Mouse (Mus musculus): ENCODE measurements around the gene Tmtc2.

Tmtc2 gene

GRCm38 (mm10) chr10:105402481-105402779, 171.8 kb downstream of the Tmtc2 start:
- peak in 1 of 2 experiments; percentile 31 for DNase-seq

- peak; percentile 70 to 78 for DNase-seq
Observed at GRCm38 (mm10) chr10:105401754-105402480, 172.3 kb downstream of the Tmtc2 start.

GRCm38 (mm10) chr10:105399316-105399715, 174.9 kb downstream of the Tmtc2 start:
- DNase-seq: no peak

- DNase-seq: no peak
Observed at GRCm38 (mm10) chr10:105384065-105384464, 190.2 kb downstream of the Tmtc2 start.

- DNase-seq: no peak
Observed at GRCm38 (mm10) chr10:105381705-105382104, 192.5 kb downstream of the Tmtc2 start.

- DNase-seq: no peak
Observed at GRCm38 (mm10) chr10:105381202-105381601, 193.0 kb downstream of the Tmtc2 start.

GRCm38 (mm10) chr10:105380584-105380983, 193.7 kb downstream of the Tmtc2 start:
- DNase-seq: no peak

- no peak for DNase-seq
Observed at GRCm38 (mm10) chr10:105377711-105378110, 196.5 kb downstream of the Tmtc2 start.

GRCm38 (mm10) chr10:105373265-105373664, 201.0 kb downstream of the Tmtc2 start:
- no peak for DNase-seq

GRCm38 (mm10) chr10:105368242-105368641, 206.0 kb downstream of the Tmtc2 start:
- no peak for DNase-seq

- DNase-seq: no peak
Observed at GRCm38 (mm10) chr10:105364480-105364879, 209.8 kb downstream of the Tmtc2 start.

GRCm38 (mm10) chr10:105350301-105350700, 223.9 kb downstream of the Tmtc2 start:
- DNase-seq: no peak

GRCm38 (mm10) chr10:105345920-105346319, 228.3 kb downstream of the Tmtc2 start:
- no peak for DNase-seq

GRCm38 (mm10) chr10:105332856-105333255, 241.4 kb downstream of the Tmtc2 start:
- DNase-seq: no peak

- no peak for DNase-seq
Observed at GRCm38 (mm10) chr10:105330327-105330726, 243.9 kb downstream of the Tmtc2 start.

GRCm38 (mm10) chr10:105323646-105324192, 250.5 kb downstream of the Tmtc2 start:
- DNase-seq: no peak

- no peak for DNase-seq
Observed at GRCm38 (mm10) chr10:105319299-105320057, 254.8 kb downstream of the Tmtc2 start.

- DNase-seq: no peak
Observed at GRCm38 (mm10) chr10:105318869-105319268, 255.4 kb downstream of the Tmtc2 start.

GRCm38 (mm10) chr10:105312986-105313385, 261.3 kb downstream of the Tmtc2 start:
- DNase-seq: no peak

- no peak for DNase-seq
Observed at GRCm38 (mm10) chr10:105297560-105297959, 276.7 kb downstream of the Tmtc2 start.

- DNase-seq: no peak
Observed at GRCm38 (mm10) chr10:105292961-105293360, 281.3 kb downstream of the Tmtc2 start.

GRCm38 (mm10) chr10:105288472-105288871, 285.8 kb downstream of the Tmtc2 start:
- DNase-seq: no peak

GRCm38 (mm10) chr10:105287575-105287974, 286.7 kb downstream of the Tmtc2 start:
- DNase-seq: no peak

GRCm38 (mm10) chr10:105287064-105287463, 287.2 kb downstream of the Tmtc2 start:
- peak in 1 of 2 experiments; percentile 15 for DNase-seq

Measured in cerebellum, adult 18-20 months (tissue).